Mouse (Mus musculus) cortical plate, adult 2 months (tissue): Measurements from ENCODE around the gene Dhps. TPM values are rescaled to one million over a fixed set of nuclear protein-coding genes. Genes with fewer than 3 reads are reported as not detected.

Experiments
- H3K27ac ChIP-seq: fragments of 200-500 bp; 2 replicates; pipeline ENCODE4 v1.5.1; 2012; ENCODE audit warnings: low read length, control low read depth, inconsistent platforms; ENCODE audit not compliant: insufficient read depth
- H3K4me1 ChIP-seq: fragments of 200-500 bp; 2 replicates; pipeline ENCODE4 v1.6.1; 2011; ENCODE audit warnings: low read length; ENCODE audit not compliant: control insufficient read depth, insufficient read depth
- H3K4me3 ChIP-seq: fragments of 200-500 bp; 2 replicates; pipeline ENCODE4 v1.5.1; 2011; ENCODE audit warnings: mild to moderate bottlenecking, low read length, control low read depth; ENCODE audit not compliant: insufficient read depth
- CTCF ChIP-seq: fragments of 200-500 bp; IDR thresholded peaks from 2 replicates; pipeline ENCODE4 v1.5.1; 2011; ENCODE audit warnings: mild to moderate bottlenecking, control low read depth, low read length; ENCODE audit not compliant: insufficient read depth; ENCODE audit errors: extremely low read depth
- POLR2A ChIP-seq: fragments of 200-500 bp; IDR thresholded peaks from 2 replicates; pipeline ENCODE4 v1.6.1; 2011; ENCODE audit warnings: mild to moderate bottlenecking, low read length, control low read depth; ENCODE audit not compliant: insufficient read depth; ENCODE audit errors: extremely low read depth
- polyA plus RNA-seq: library from polyadenylated mRNA; depleted of rRNA; stranded (reverse); fragments of >200 nt; gene quantifications from 2 replicates; pipeline ENCODE4 v1.2.3, GENCODE M21; 2012

The Dhps gene
- polyA plus RNA-seq, 1 experiment: 70.6 TPM

- TF ChIP-seq CTCF: no peak
- peak; percentile 41; the same call in 1 of the 2 replicates for TF ChIP-seq POLR2A
- no peaks in the 10 kb centered on the region; the same call in 1 of the 2 replicates for H3K4me1 ChIP-seq
- no peak overlapping the region for H3K4me3 ChIP-seq
- H3K27ac ChIP-seq: no peak overlapping the region
Observed at GRCm38 (mm10) chr8:85034764-85035163, 36.8 kb upstream of the Dhps start.

GRCm38 (mm10) chr8:85035165-85035727, 36.3 kb upstream of the Dhps start:
- H3K27ac ChIP-seq: no peak overlapping the region
- no peak for TF ChIP-seq CTCF
- no peak for TF ChIP-seq POLR2A
- H3K4me3 ChIP-seq: peak overlapping the region; percentile 68; the same call in 1 of the 2 replicates
- no peaks in the 10 kb centered on the region; the same call in 1 of the 2 replicates for H3K4me1 ChIP-seq

- H3K4me1 ChIP-seq: no peaks in the 10 kb centered on the region; the same call in 1 of the 2 replicates
- no peak for TF ChIP-seq CTCF
- no peak for TF ChIP-seq POLR2A
- H3K4me3 ChIP-seq: peak overlapping the region; percentile 68
- H3K27ac ChIP-seq: no peak overlapping the region
Observed at GRCm38 (mm10) chr8:85035728-85036310, 35.7 kb upstream of the Dhps start.

GRCm38 (mm10) chr8:85036381-85036717, 35.2 kb upstream of the Dhps start:
- H3K4me3 ChIP-seq: peak overlapping the region; percentile 68
- no peak overlapping the region; the same call in 1 of the 2 replicates for H3K27ac ChIP-seq
- no peaks in the 10 kb centered on the region; the same call in 1 of the 2 replicates for H3K4me1 ChIP-seq
- no peak for TF ChIP-seq CTCF
- no peak; the same call in 1 of the 2 replicates for TF ChIP-seq POLR2A

GRCm38 (mm10) chr8:85036718-85037365, 34.7 kb upstream of the Dhps start, which contains the start of gene Tnpo2:
TSS of gene Tnpo2 (plus strand) at chr8:85036915.
- H3K4me3 ChIP-seq: peak within 1 kb of the TSS; percentile 68
- peak within 1 kb of the TSS; percentile 90 for H3K27ac ChIP-seq
- TF ChIP-seq POLR2A (peak; percentile 54; the same call in 1 of the 2 replicates), CTCF (no peak)
- no peaks in the 10 kb centered on the region; the same call in 1 of the 2 replicates for H3K4me1 ChIP-seq

- H3K4me1 ChIP-seq: no peaks in the 10 kb centered on the region; the same call in 1 of the 2 replicates
Observed at GRCm38 (mm10) chr8:85037366-85037680, 34.2 kb upstream of the Dhps start.

GRCm38 (mm10) chr8:85037681-85038531, 33.7 kb upstream of the Dhps start:
- Histone ChIP-seq H3K4me1 (no peaks in the 10 kb centered on the region; the same call in 1 of the 2 replicates), H3K27ac (peak overlapping the region; percentile 23; the same call in 1 of the 2 replicates), H3K4me3 (peak overlapping the region; percentile 68)
- TF ChIP-seq CTCF (no peak), POLR2A (peak; percentile 39; the same call in 1 of the 2 replicates)

More at GRCm38 (mm10) chr8:85037366-85037680, 34.2 kb upstream of the Dhps start:
- Histone ChIP-seq H3K27ac (peak overlapping the region; percentile 23; the same call in 1 of the 2 replicates), H3K4me3 (peak overlapping the region; percentile 68)
- TF ChIP-seq CTCF: no peak
- no peak for TF ChIP-seq POLR2A

- TF ChIP-seq POLR2A: no peak
- no peak overlapping the region for H3K27ac ChIP-seq
Observed at GRCm38 (mm10) chr8:85043619-85044018, 27.9 kb upstream of the Dhps start.

GRCm38 (mm10) chr8:85057367-85057766, 14.2 kb upstream of the Dhps start:
- Histone ChIP-seq H3K27ac (no peak overlapping the region), H3K4me1 (peaks cover 2% of the 10 kb centered on the region; the same call in 1 of the 2 replicates), H3K4me3 (no peak overlapping the region)
- TF ChIP-seq POLR2A (no peak), CTCF (no peak)

More at GRCm38 (mm10) chr8:85043619-85044018, 27.9 kb upstream of the Dhps start:
- Histone ChIP-seq H3K4me1 (no peaks in the 10 kb centered on the region; the same call in 1 of the 2 replicates), H3K4me3 (no peak overlapping the region)
